Comparison of ENCODE assay signal across 29 mouse cellular contexts in genomic region chr9:62870728-62871127, GRCm38 (mm10). TPM values are rescaled to one million over a fixed set of nuclear protein-coding genes. Genes with fewer than 3 reads are reported as not detected.
"Had no signal": no experiment of that assay in that cellular context is flagged by ENCODE, and none has a peak within 500 bp of the region (broad histone marks: within the 10 kb centered on the region; RNA-seq: fewer than 3 reads in every experiment).

No protein-coding gene starts in this region.

- ATAC-seq: hindbrain, embryonic 16.5 days; inflammation-experienced regulatory T-cells, adult 6 months; intestine, embryonic 15.5 days; liver, embryonic 12.5 days had no signal

- DNase-seq: gastrocnemius, adult 2 months; gastrocnemius, postnatal 10 days; gastrocnemius, postnatal 25 days; heart, adult 18-20 months; heart, postnatal 14 days; heart, postnatal 36 days; kidney, adult 11 months; kidney, adult 8-10 months; kidney, postnatal 14 days; kidney, postnatal 36 days; layer of hippocampus, adult 9-11 months; layer of hippocampus, postnatal 36 days; left cerebral cortex, postnatal 4 days; lung, adult 18-20 months had no signal

- H3K27ac ChIP-seq: gastrocnemius, adult 2 months; heart, embryonic 13.5 days; heart, embryonic 15.5 days; hindbrain, embryonic 12.5 days; hindbrain, embryonic 14.5 days; intestine, embryonic 15.5 days; kidney, embryonic 15.5 days; kidney, postnatal 0 days; limb, embryonic 13.5 days; limb, embryonic 15.5 days; liver, embryonic 12.5 days; liver, embryonic 14.5 days had no signal

- H3K4me2 ChIP-seq: heart, embryonic 13.5 days; heart, embryonic 15.5 days; hindbrain, embryonic 12.5 days; hindbrain, embryonic 14.5 days; intestine, embryonic 15.5 days; kidney, embryonic 15.5 days; limb, embryonic 13.5 days; limb, embryonic 15.5 days; liver, embryonic 12.5 days had no signal

- H3K9ac ChIP-seq: heart, embryonic 13.5 days; heart, embryonic 15.5 days; hindbrain, embryonic 12.5 days; hindbrain, embryonic 14.5 days; intestine, embryonic 15.5 days; kidney, embryonic 15.5 days; limb, embryonic 13.5 days; limb, embryonic 15.5 days; liver, embryonic 12.5 days; liver, embryonic 14.5 days had no signal

- H3K27me3 ChIP-seq: heart, embryonic 13.5 days; heart, embryonic 15.5 days; hindbrain, embryonic 12.5 days; intestine, embryonic 15.5 days; kidney, embryonic 15.5 days; limb, embryonic 13.5 days; limb, embryonic 15.5 days; liver, embryonic 12.5 days had no signal

- H3K4me1 ChIP-seq: heart, embryonic 10.5 days; heart, embryonic 13.5 days; heart, embryonic 15.5 days; hindbrain, embryonic 12.5 days; intestine, embryonic 15.5 days; limb, embryonic 13.5 days; limb, embryonic 15.5 days had no signal

- H3K4me3 ChIP-seq: gastrocnemius, adult 2 months; heart, embryonic 10.5 days; heart, embryonic 13.5 days; heart, embryonic 15.5 days; hindbrain, embryonic 12.5 days; intestine, embryonic 15.5 days; kidney, embryonic 15.5 days; limb, embryonic 13.5 days; limb, embryonic 15.5 days; liver, embryonic 12.5 days had no signal

- H3K36me3 ChIP-seq: heart, embryonic 10.5 days; heart, embryonic 13.5 days; heart, embryonic 15.5 days; hindbrain, embryonic 12.5 days; intestine, embryonic 15.5 days; kidney, embryonic 15.5 days; limb, embryonic 13.5 days; limb, embryonic 15.5 days; liver, embryonic 12.5 days had no signal

- H3K9me3 ChIP-seq: heart, embryonic 10.5 days; heart, embryonic 13.5 days; heart, embryonic 15.5 days; hindbrain, embryonic 12.5 days; intestine, embryonic 15.5 days; kidney, embryonic 15.5 days; limb, embryonic 13.5 days; limb, embryonic 15.5 days; liver, embryonic 12.5 days had no signal

RNA-seq across cellular contexts. Expression of gene Calml4, which starts 12.8 kb away (rescaled TPM):
- total RNA-seq: left cerebral cortex, adult 18-20 months had no signal
